Mouse (Mus musculus) granulocyte monocyte progenitor cell, adult 5-6 weeks (primary cell): ENCODE measurements at regions not wholly inside any gene's neighbourhood (a gene's known extent, or its start where the extent isn't known, plus 50 kb on each side); places are given as distances from the start of the nearest gene placed in this dataset.
A peak's percentile ranks its signal among the peaks of the same experiment; 100 is the strongest.

Experiments
- ATAC-seq: replicated peaks from 2 replicates; pipeline ENCODE4 v1.8.0; 2016; ENCODE audit warnings: mild to moderate bottlenecking, moderate TSS enrichment, inconsistent platforms; ENCODE audit not compliant: poor library complexity, severe bottlenecking

DNA sequence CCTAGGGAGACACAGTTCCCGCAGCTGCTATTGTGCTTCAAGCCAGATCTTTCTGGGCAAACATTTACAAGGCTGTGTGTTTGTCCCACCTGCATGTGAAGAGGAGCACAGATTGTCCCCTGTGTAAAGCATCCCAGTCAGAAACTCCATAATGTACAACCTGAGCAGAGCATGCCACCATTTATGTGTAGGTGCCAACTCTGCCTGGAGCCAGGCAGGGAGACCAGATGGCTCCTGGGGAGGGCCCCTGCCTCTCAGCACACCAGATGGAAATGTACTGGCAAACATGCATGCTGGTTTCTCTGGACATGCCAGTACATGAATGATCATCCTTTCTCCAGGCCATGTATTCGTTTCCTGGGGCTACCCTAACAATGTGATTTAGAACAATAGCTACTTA, 98.6 kb upstream of the Foxp3 start:
- ATAC-seq, result no peak

DNA sequence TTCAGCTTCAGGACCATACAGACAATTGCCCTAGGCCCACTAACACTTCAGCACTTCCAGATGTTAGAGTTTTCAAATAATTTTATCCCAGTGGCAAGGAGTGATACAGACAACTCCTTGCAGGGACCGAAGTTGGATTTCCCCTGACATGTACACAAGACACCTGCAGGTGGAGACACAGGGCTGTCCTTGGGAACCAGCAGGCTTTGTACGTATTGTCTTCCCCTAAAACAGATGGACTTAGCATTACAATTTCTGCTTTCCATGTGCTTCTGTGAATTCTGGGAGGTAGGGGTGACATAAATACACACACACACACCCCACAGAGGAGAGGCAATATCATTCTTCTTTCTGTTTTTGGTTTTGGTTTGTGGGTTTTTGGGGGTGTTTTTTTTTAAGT, 98.2 kb upstream of the Usp27x start:
- peak; percentile 52; the same call in 1 of the 2 replicates for ATAC-seq

DNA sequence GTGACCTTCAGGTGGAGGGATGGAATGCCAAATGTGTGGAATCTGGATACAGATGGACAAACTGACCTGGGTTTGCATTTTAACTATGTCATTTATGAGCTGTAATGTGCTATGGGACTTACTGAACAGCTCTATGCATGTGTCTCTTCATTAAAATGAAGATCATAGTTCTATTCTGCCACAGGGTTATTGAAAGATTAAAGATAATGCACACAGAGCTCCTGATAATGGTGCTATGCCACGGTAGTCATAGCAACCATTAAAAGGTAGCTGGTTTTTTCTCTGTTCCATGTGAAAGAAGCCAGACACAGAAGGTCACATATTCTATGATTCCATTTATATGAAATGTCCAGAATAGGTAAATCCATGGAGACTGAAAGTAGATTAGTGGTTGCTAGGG, 94.2 kb upstream of the Usp27x start:
- ATAC-seq, result no peak

GRCm38 (mm10) chrX:7467985-7468384, 92.4 kb upstream of the Usp27x start:
- ATAC-seq, result no peak

GRCm38 (mm10) chrX:7456851-7457250, 81.2 kb upstream of the Usp27x start:
- ATAC-seq, result no peak

GRCm38 (mm10) chrX:7445035-7445434, 69.4 kb upstream of the Usp27x start:
- ATAC-seq, result no peak

- ATAC-seq, result no peak
Measured at GRCm38 (mm10) chrX:7444583-7444982, 69.0 kb upstream of the Usp27x start.

DNA sequence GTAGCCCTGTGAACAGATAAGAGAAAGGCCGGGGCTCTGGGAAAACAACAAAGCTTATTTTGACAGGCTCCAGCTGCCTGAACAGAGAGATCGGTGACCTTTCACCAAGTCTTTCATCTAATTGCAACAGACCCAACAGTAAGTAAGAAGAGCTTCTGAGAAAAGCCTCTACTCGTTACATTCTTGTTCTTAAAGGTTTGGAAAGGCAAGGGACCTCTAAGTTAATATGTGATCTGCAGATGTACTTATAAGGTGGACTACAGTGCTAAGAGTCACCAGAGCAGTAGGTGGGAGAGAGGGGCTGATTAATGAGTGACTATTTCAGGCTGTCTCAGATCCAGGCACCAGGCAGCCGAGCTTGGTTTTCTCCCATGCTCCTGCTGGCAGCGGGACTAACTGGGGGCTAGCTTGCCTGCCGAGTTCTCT, 68.4 kb upstream of the Usp27x start:
- no peak for ATAC-seq

DNA sequence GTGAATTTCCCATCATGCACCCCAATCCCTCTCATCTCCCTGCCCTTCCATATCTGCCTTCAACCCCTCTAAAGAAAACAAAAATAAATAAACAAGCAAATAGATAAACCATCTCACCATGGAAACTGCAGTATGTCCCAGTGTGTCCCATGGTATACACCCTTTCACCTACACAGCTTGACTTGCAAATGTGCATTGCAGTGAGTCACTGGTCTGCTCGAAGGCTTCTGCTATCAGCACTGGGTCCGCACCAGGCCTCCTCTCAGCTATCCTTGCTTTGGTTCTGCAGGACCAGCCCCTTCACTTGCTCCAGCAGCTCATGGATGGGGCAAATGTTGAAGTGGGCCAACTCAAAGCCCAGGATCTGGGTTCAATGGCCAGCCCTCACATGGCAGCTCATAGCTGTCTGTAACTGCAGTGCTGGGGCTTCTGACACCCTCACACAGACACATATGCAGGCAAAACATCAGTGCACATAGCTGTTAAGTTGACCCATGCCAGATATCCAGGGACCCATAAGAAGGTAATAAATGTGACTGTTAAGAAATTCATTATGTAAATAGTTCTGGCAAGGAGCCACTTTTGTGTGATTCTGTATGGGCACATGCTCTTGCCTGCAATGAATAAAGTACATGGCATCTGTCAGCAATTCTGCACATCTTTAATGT, 59.9 kb upstream of the Usp27x start:
- ATAC-seq, result no peak

GRCm38 (mm10) chrX:7434268-7434667, 58.6 kb upstream of the Usp27x start:
- peak; percentile 81 for ATAC-seq

DNA sequence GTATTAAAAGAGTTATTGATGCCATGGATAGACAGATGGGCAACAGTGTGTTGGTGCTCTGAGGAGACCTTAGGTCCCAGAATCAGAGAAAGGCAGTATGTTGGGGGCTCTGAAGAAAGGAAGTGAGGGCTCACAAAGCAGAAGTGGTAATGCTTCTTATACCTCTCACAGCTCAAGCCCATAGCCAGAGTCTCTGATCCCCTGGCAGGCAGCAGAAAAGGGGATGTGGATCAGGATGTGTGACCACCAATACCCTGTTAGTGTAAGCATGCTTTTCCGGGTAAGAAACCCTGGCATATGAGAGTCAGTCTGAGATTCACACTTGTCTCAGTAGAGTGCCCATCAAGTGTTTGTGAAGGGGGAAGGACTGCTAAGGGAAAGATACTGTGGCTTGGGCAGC, 54.8 kb upstream of the Usp27x start:
- peak; percentile 91 for ATAC-seq

- peak; percentile 34 for ATAC-seq
Measured at GRCm38 (mm10) chrX:7429524-7429865, 53.9 kb upstream of the Usp27x start.

DNA sequence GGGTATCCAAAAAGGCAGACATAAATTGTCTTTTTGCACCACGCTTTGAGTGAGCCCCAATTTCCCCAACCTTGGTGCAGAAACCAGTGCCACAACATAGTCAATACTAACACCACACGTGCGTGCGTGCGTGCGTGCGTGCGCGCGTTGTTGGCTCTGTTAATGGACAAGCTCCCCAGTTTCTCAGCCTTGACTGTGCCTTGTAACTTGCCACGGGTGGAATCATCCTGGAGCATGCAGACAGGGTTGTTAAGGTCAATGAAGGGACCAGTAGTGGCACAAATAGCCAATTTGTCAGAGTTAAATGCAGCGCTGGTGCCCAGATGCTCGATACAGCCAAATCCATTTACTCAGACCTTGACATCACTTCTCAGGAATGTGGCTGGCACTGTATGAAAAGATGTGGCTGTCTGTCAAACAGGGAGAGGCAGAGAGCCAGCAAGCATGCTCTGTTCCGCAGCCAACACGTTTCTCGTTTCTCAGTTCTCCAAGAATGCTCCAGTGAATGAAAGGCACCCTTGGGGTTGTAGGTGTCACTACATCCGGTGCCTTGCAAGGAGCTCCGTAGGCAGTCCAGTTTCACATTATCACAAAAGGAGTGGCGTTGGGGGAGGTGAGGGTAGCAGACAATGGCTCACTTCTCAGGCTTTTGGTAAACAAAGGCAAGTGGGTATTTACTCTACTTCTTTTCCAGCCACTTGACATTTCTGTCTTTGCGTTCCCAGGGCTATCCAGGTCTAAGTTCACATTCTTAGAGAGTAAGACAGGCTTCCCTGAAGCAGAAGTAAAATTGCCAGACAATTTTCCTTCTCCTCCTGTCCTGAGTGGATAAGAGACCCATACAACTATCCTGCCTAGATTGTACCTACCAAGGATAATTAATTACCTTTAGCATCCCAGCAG, 53.2 kb upstream of the Usp27x start:
- no peak for ATAC-seq
